Mouse (Mus musculus): Measurements from ENCODE around the gene Hsd17b6. TPM values are rescaled to one million over a fixed set of nuclear protein-coding genes. Genes with fewer than 3 reads are reported as not detected.

The Hsd17b6 gene
- polyA plus RNA-seq, 1 experiment from 2014 or later: not detected

DNA sequence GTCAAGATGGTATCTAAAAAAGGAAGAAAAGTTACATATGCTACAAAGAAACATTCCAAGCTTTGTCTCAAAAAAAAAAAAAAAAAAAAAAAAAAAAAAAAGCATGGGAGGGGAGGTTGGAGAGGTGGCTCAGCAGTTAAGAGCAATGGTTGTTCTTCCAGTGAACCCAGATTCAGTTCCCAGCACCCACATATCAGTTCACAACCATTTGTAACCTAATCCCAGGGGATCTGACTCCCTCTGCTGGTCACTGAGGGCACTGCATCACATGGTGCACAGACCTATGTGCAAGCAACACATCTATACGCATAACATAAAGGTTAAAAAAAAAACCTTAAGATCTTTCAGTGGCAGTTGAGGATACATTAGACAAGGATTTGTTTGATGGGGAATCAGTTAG is 9.2 kb downstream of the Hsd17b6 start:
- H3K4me1 ChIP-seq: no peaks in the 10 kb centered on the region
- no peaks in the 10 kb centered on the region; the same call in 1 of the 2 replicates for H3K9me3 ChIP-seq
- 98% methylated on average over 1 of the region's 1 CpGs for WGBS
- no peaks in the 10 kb centered on the region for H3K36me3 ChIP-seq (replicated peaks)
- H3K4me3 ChIP-seq: no peak overlapping the region
- H3K27ac ChIP-seq: no peak overlapping the region
- no peak for DNase-seq (ENCODE audit: extremely low spot score, low spot score)
- H3K27me3 ChIP-seq (ENCODE audit: poor library complexity, severe bottlenecking): no peaks in the 10 kb centered on the region

- no peak for DNase-seq (ENCODE audit: extremely low spot score, low spot score)
- Histone ChIP-seq H3K9me3 (no peaks in the 10 kb centered on the region; the same call in 1 of the 2 replicates), H3K36me3 (replicated peaks) (no peaks in the 10 kb centered on the region), H3K27ac (no peak overlapping the region), H3K4me3 (no peak overlapping the region), H3K27me3 (ENCODE audit: poor library complexity, severe bottlenecking) (no peaks in the 10 kb centered on the region), H3K4me1 (no peaks in the 10 kb centered on the region)
- 94% methylated on average over 3 of the region's 3 CpGs for WGBS
These were observed 10.7 kb downstream of the Hsd17b6 start for GRCm38 (mm10) chr10:127996690-127997089.

GRCm38 (mm10) chr10:127985601-127986000 is 21.8 kb downstream of the Hsd17b6 start:
- H3K36me3 ChIP-seq (replicated peaks): no peaks in the 10 kb centered on the region
- H3K4me1 ChIP-seq: peaks cover 27% of the 10 kb centered on the region
- no peaks in the 10 kb centered on the region; the same call in 1 of the 2 replicates for H3K9me3 ChIP-seq
- DNase-seq (ENCODE audit: extremely low spot score, low spot score): no peak
- no peaks in the 10 kb centered on the region for H3K27me3 ChIP-seq (ENCODE audit: poor library complexity, severe bottlenecking)
- peak overlapping the region; percentile 80 for H3K27ac ChIP-seq
- H3K4me3 ChIP-seq: peak overlapping the region; percentile 18; the same call in 1 of the 2 replicates
- 18% methylated on average over 8 of the region's 8 CpGs for WGBS

DNA sequence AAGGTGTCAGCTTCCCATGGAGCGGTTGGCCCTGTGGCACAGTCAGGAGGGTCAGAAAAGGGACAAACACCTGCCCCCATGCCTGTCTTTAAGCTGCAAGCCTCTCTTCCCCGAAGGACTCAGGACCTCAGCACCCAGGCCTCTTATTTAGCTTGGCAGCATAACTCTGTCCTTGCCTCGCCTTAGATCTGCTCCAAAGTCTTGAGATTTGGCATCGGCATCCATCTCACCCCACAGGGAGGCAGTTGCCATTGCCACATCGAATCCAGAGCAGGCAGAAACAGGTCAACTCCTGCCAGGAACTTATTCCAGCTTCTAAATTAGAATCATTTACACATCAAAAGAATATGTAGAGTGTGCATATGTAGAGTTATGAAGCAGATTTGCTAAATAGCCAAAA is 22.8 kb downstream of the Hsd17b6 start:
- Histone ChIP-seq H3K4me1 (peaks cover 28% of the 10 kb centered on the region), H3K27me3 (ENCODE audit: poor library complexity, severe bottlenecking) (no peaks in the 10 kb centered on the region), H3K9me3 (no peaks in the 10 kb centered on the region; the same call in 1 of the 2 replicates), H3K4me3 (no peak overlapping the region), H3K36me3 (replicated peaks) (no peaks in the 10 kb centered on the region), H3K27ac (peak overlapping the region; percentile 80)
- no peak for DNase-seq (ENCODE audit: extremely low spot score, low spot score)
- WGBS: 83% methylated on average over 5 of the region's 5 CpGs

- Histone ChIP-seq H3K27ac (no peak overlapping the region), H3K4me1 (peaks cover 14% of the 10 kb centered on the region), H3K36me3 (replicated peaks) (no peaks in the 10 kb centered on the region), H3K9me3 (peaks cover 3% of the 10 kb centered on the region; the same call in 1 of the 2 replicates), H3K4me3 (no peak overlapping the region), H3K27me3 (ENCODE audit: poor library complexity, severe bottlenecking) (peaks cover 15% of the 10 kb centered on the region)
- no peak for DNase-seq (ENCODE audit: extremely low spot score, low spot score)
- 6% methylated on average over 1 of the region's 1 CpGs for WGBS
These were observed 31.9 kb downstream of the Hsd17b6 start for GRCm38 (mm10) chr10:127975503-127975902.

- Histone ChIP-seq H3K27ac (no peak overlapping the region), H3K36me3 (replicated peaks) (no peaks in the 10 kb centered on the region), H3K9me3 (peaks cover 3% of the 10 kb centered on the region; the same call in 1 of the 2 replicates), H3K27me3 (ENCODE audit: poor library complexity, severe bottlenecking) (peaks cover 15% of the 10 kb centered on the region), H3K4me3 (no peak overlapping the region), H3K4me1 (peaks cover 19% of the 10 kb centered on the region)
- WGBS: 87% methylated on average over 3 of the region's 3 CpGs
- no peak for DNase-seq (ENCODE audit: extremely low spot score, low spot score)
These were observed 33.3 kb downstream of the Hsd17b6 start for GRCm38 (mm10) chr10:127974062-127974461.

- DNase-seq (ENCODE audit: extremely low spot score, low spot score): no peak
- H3K27ac ChIP-seq: no peak overlapping the region
These were observed 36.3 kb downstream of the Hsd17b6 start for GRCm38 (mm10) chr10:127971135-127971534.

GRCm38 (mm10) chr10:127970359-127970831 is 37.0 kb downstream of the Hsd17b6 start:
- Histone ChIP-seq H3K36me3 (replicated peaks) (no peaks in the 10 kb centered on the region), H3K4me3 (no peak overlapping the region), H3K27ac (peak overlapping the region; percentile 51; the same call in 1 of the 2 replicates), H3K9me3 (peaks cover 3% of the 10 kb centered on the region; the same call in 1 of the 2 replicates), H3K27me3 (ENCODE audit: poor library complexity, severe bottlenecking) (no peaks in the 10 kb centered on the region), H3K4me1 (peaks cover 10% of the 10 kb centered on the region)
- no peak for DNase-seq (ENCODE audit: extremely low spot score, low spot score)
- 54% methylated on average over 3 of the region's 3 CpGs for WGBS

More at GRCm38 (mm10) chr10:127971135-127971534, 36.3 kb downstream of the Hsd17b6 start:
- Histone ChIP-seq H3K9me3 (peaks cover 3% of the 10 kb centered on the region; the same call in 1 of the 2 replicates), H3K4me1 (peaks cover 18% of the 10 kb centered on the region), H3K36me3 (replicated peaks) (no peaks in the 10 kb centered on the region), H3K4me3 (no peak overlapping the region), H3K27me3 (ENCODE audit: poor library complexity, severe bottlenecking) (no peaks in the 10 kb centered on the region)
- 68% methylated on average over 3 of the region's 3 CpGs for WGBS

DNA sequence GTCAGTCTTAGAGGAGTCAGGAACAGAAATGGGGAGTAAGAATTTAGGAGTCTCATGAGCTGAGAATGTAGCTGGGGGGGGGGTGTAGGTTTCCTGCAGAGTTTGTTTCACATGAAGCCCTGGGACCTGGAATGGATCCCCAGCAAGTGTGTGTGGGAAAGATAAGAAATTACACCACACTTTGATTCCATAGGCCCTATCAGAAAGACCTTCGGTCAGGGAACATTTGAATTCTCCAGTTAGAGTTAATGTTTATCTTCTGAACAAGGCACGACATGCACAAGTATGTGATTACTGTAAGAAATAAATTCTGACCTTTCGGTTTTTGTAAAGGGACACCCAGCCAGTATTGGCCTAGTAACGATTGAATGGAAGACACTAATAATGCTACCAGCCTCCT is 37.6 kb downstream of the Hsd17b6 start:
- Histone ChIP-seq H3K36me3 (replicated peaks) (no peaks in the 10 kb centered on the region), H3K27me3 (ENCODE audit: poor library complexity, severe bottlenecking) (no peaks in the 10 kb centered on the region), H3K27ac (no peak overlapping the region; the same call in 1 of the 2 replicates), H3K9me3 (peaks cover 3% of the 10 kb centered on the region; the same call in 1 of the 2 replicates), H3K4me1 (peaks cover 7% of the 10 kb centered on the region; the same call in 1 of the 2 replicates), H3K4me3 (no peak overlapping the region)
- no peak for DNase-seq (ENCODE audit: extremely low spot score, low spot score)
- 84% methylated on average over 4 of the region's 4 CpGs for WGBS

DNA sequence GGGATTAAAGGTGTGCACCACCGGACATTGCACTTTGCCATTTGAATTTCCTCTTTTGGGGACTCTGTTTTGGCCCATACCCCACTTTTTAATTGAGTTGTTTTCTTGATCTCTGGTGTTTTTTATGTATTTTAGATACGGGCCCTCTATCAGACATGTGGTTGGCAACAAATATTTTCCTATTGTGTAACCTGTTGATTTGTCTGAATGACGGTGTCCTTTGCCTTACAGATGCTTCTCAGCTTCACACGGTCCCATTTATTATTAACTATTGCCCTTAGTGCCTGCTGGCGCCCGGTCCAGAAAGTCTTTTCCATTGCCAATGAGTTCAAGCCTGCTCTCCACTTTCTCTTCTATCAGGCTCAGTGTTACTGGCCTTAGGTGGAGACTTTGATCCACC is 40.9 kb downstream of the Hsd17b6 start:
- H3K36me3 ChIP-seq (replicated peaks): no peaks in the 10 kb centered on the region
- peaks cover 7% of the 10 kb centered on the region; the same call in 1 of the 2 replicates for H3K4me1 ChIP-seq
- no peak for DNase-seq (ENCODE audit: extremely low spot score, low spot score)
- no peaks in the 10 kb centered on the region for H3K27me3 ChIP-seq (ENCODE audit: poor library complexity, severe bottlenecking)
- no peak overlapping the region for H3K27ac ChIP-seq
- 0 out of 2 replicates have a peak, but pooled peaks cover 3% of the 10 kb centered on the region for H3K9me3 ChIP-seq
- WGBS: 90% methylated on average over 6 of the region's 6 CpGs
- H3K4me3 ChIP-seq: no peak overlapping the region

DNA sequence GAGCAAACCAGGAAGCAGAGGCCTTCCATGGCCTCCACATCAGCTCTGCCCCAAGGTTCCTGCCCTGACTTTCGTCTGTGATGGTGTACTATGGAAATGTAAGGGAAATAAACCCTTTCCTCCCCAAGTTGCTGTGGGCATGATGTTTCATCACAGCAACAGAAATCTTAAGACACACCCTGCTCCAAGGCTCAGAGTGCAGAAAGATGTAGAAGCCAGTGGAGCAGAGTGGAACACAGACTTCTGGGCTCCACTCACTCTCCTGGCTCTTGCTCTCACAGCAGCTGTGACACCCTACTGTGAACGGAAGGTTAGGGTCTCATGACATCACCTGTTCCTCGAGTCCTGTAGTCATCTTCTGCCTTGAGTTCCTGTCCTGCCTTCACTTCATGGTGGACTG is 43.4 kb downstream of the Hsd17b6 start:
- Histone ChIP-seq H3K4me3 (no peak overlapping the region), H3K27ac (no peak overlapping the region)
- WGBS: 74% methylated on average over 3 of the region's 3 CpGs

GRCm38 (mm10) chr10:127962451-127962850 is 45.0 kb downstream of the Hsd17b6 start:
- Histone ChIP-seq H3K27ac (no peak overlapping the region), H3K4me3 (no peak overlapping the region), H3K4me1 (no peaks in the 10 kb centered on the region), H3K9me3 (0 out of 2 replicates have a peak, but pooled peaks cover 4% of the 10 kb centered on the region), H3K36me3 (replicated peaks) (no peaks in the 10 kb centered on the region), H3K27me3 (ENCODE audit: poor library complexity, severe bottlenecking) (no peaks in the 10 kb centered on the region)
- 77% methylated on average over 3 of the region's 3 CpGs for WGBS
- DNase-seq (ENCODE audit: extremely low spot score, low spot score): no peak

More for the DNA sequence above, 43.4 kb downstream of the Hsd17b6 start:
- no peaks in the 10 kb centered on the region for H3K36me3 ChIP-seq (replicated peaks)
- H3K27me3 ChIP-seq (ENCODE audit: poor library complexity, severe bottlenecking): no peaks in the 10 kb centered on the region
- 0 out of 2 replicates have a peak, but pooled peaks cover 4% of the 10 kb centered on the region for H3K9me3 ChIP-seq
- no peaks in the 10 kb centered on the region for H3K4me1 ChIP-seq
- no peak for DNase-seq (ENCODE audit: extremely low spot score, low spot score)

GRCm38 (mm10) chr10:127959161-127959679 is 48.2 kb downstream of the Hsd17b6 start:
- DNase-seq (ENCODE audit: extremely low spot score, low spot score): no peak
- no peaks in the 10 kb centered on the region for H3K4me1 ChIP-seq
- no peaks in the 10 kb centered on the region for H3K27me3 ChIP-seq (ENCODE audit: poor library complexity, severe bottlenecking)
- H3K4me3 ChIP-seq: no peak overlapping the region
- 93% methylated on average over 7 of the region's 7 CpGs for WGBS
- H3K36me3 ChIP-seq (replicated peaks): no peaks in the 10 kb centered on the region
- 0 out of 2 replicates have a peak, but pooled peaks cover 4% of the 10 kb centered on the region for H3K9me3 ChIP-seq
- no peak overlapping the region for H3K27ac ChIP-seq

Measured in forebrain, embryonic 10.5 days (tissue).